Mouse (Mus musculus): ENCODE measurements around the gene Rbp1. TPM values are rescaled to one million over a fixed set of nuclear protein-coding genes. Genes with fewer than 3 reads are reported as not detected.

The Rbp1 gene
- polyA plus RNA-seq, 1 experiment from 2014 or later, result 74.8 TPM

Other genes starting within 250 kb of the Rbp1 start
- gene Nmnat3, start 135.5 kb upstream of the Rbp1 start, polyA plus RNA-seq (2015; fragmentation: Nextera tagmentation; extraction: Ambion mirVana), result 2.2 and 4.6 TPM in 2 replicates
- gene Rbp2, start 63.2 kb downstream of the Rbp1 start, polyA plus RNA-seq (2015; fragmentation: Nextera tagmentation; extraction: Ambion mirVana), result 1.4 and 1.8 TPM in 2 replicates
- gene Copb2, start 140.8 kb downstream of the Rbp1 start, polyA plus RNA-seq (2015; fragmentation: Nextera tagmentation; extraction: Ambion mirVana), result 112 and 124 TPM in 2 replicates
- gene Mrps22, start 178.7 kb downstream of the Rbp1 start, polyA plus RNA-seq (2015; fragmentation: Nextera tagmentation; extraction: Ambion mirVana), result 55.3 and 58.2 TPM in 2 replicates